Mouse (Mus musculus) bone marrow, adult 2 months (tissue): ENCODE data around the gene Nckap1l. TPM values are rescaled to one million over a fixed set of nuclear protein-coding genes. Genes with fewer than 3 reads are reported as not detected.

Experiments
- H3K27ac ChIP-seq: fragments of 200-500 bp; 2 replicates; pipeline ENCODE4 v1.5.1; 2012; ENCODE audit warnings: low read depth, mild to moderate bottlenecking, control low read depth, inconsistent platforms, low read length; ENCODE audit not compliant: control insufficient read depth, poor library complexity, insufficient read depth
- H3K4me1 ChIP-seq: fragments of 200-500 bp; 2 replicates; pipeline ENCODE4 v1.6.1; 2011; ENCODE audit warnings: low read length; ENCODE audit not compliant: control insufficient read depth, insufficient read depth
- H3K4me3 ChIP-seq: fragments of 200-500 bp; replicated peaks from 2 replicates; pipeline ENCODE3; 2011; ENCODE audit warnings: mild to moderate bottlenecking, low read depth, low read length, control low read depth; ENCODE audit not compliant: control insufficient read depth
- CTCF ChIP-seq: fragments of 200-500 bp; IDR thresholded peaks from 2 replicates; pipeline ENCODE4 v1.5.1; 2011; ENCODE audit warnings: low read length, control low read depth; ENCODE audit not compliant: control insufficient read depth, insufficient read depth
- POLR2A ChIP-seq: fragments of 200-500 bp; IDR thresholded peaks from 2 replicates; pipeline ENCODE4 v1.6.1; 2011; ENCODE audit warnings: low read depth, mild to moderate bottlenecking, control low read depth, low read length, borderline replicate concordance; ENCODE audit not compliant: control insufficient read depth
- WGBS: fragments of 180-500 bp; shearing (Covaris S2); methylation state at CpG from one replicate; pipeline ENCODE4 v1.1.7; 2018; 5-methylcytosine and 5-hydroxymethylcytosine counted together
- polyA plus RNA-seq: library from polyadenylated mRNA; stranded (reverse); fragments of >200 nt; gene quantifications from 2 replicates; pipeline ENCODE4 v1.2.4, GENCODE M21; 2011; ENCODE audit warnings: low replicate concordance; ENCODE audit not compliant: missing spikeins, insufficient read depth, insufficient read length

Nckap1l gene
- polyA plus RNA-seq, 1 experiment, result 65.9 TPM

DNA sequence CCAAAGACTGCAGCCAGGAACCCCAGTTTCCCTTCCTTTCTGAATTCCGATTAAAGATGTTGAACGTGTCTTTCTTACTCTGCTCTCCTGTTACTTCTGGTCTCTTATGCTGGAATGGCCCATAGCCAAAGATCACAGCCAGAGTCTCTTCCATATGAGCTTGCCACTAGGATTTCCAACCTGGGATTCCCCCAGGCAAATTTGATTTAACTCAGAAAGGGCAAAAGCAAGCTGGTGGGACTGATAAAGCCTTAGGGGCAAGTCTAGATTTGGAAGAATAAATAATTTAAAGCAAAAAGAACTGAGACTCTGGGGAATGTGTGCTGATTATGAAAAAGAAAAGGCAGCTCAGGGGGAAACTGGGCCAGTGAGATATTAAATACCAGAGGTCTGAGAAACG lies 31.5 kb downstream of the Nckap1l start:
- WGBS, result 82% methylated on average over 3 of the region's 3 CpGs
- no peak overlapping the region for H3K4me3 ChIP-seq
- TF ChIP-seq CTCF (no peak), POLR2A (no peak)
- H3K27ac ChIP-seq, result no peak overlapping the region
- no peaks in the 10 kb centered on the region for H3K4me1 ChIP-seq

- Histone ChIP-seq H3K4me3 (no peak overlapping the region), H3K27ac (no peak overlapping the region), H3K4me1 (no peaks in the 10 kb centered on the region)
- 37% methylated on average over 1 of the region's 1 CpGs for WGBS
- TF ChIP-seq CTCF, result no peak
- TF ChIP-seq POLR2A, result no peak
Measured at GRCm38 (mm10) chr15:103486658-103487057, 33.1 kb downstream of the Nckap1l start.

GRCm38 (mm10) chr15:103488336-103488735 lies 34.7 kb downstream of the Nckap1l start:
- no peak overlapping the region for H3K27ac ChIP-seq
- no peak for TF ChIP-seq POLR2A
- no peak for TF ChIP-seq CTCF
- WGBS, result 84% methylated on average over 4 of the region's 4 CpGs

GRCm38 (mm10) chr15:103496204-103497140 lies 42.9 kb downstream of the Nckap1l start:
- WGBS, result 89% methylated on average over 10 of the region's 10 CpGs
- no peak for TF ChIP-seq CTCF
- no peak for TF ChIP-seq POLR2A
- no peaks in the 10 kb centered on the region; the same call in 1 of the 2 replicates for H3K4me1 ChIP-seq
- H3K27ac ChIP-seq, result no peak overlapping the region
- no peak overlapping the region for H3K4me3 ChIP-seq

More at GRCm38 (mm10) chr15:103488336-103488735, 34.7 kb downstream of the Nckap1l start:
- Histone ChIP-seq H3K4me1 (no peaks in the 10 kb centered on the region), H3K4me3 (no peak overlapping the region)

DNA sequence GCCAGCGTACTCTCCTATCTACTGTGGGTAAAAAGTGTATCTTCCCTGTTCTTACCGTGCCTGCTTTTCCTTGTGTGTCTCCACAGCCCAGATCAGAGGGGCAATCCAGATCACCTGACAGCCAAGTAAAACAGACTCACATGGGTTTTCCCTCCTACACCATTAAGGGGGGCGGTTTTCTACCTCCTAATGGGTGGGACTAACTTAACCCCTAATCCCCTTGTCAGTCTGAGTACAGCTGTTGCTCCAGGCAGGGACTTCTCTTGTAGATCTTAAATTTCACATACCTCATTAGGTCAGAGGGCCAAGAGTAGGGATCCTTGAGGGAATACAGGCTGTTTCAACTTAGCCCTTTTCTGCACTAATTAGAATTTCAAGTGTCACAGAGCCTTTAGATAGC lies 44.6 kb downstream of the Nckap1l start:
- no peak for TF ChIP-seq POLR2A
- TF ChIP-seq CTCF, result no peak
- Histone ChIP-seq H3K4me3 (no peak overlapping the region), H3K4me1 (no peaks in the 10 kb centered on the region; the same call in 1 of the 2 replicates), H3K27ac (no peak overlapping the region)
- WGBS, result 76% methylated on average over 3 of the region's 3 CpGs

GRCm38 (mm10) chr15:103500723-103501122 lies 47.1 kb downstream of the Nckap1l start:
- TF ChIP-seq POLR2A (no peak), CTCF (no peak)
- Histone ChIP-seq H3K4me3 (no peak overlapping the region), H3K27ac (no peak overlapping the region), H3K4me1 (no peaks in the 10 kb centered on the region; the same call in 1 of the 2 replicates)
- WGBS, result 77% methylated on average over 1 of the region's 1 CpGs

DNA sequence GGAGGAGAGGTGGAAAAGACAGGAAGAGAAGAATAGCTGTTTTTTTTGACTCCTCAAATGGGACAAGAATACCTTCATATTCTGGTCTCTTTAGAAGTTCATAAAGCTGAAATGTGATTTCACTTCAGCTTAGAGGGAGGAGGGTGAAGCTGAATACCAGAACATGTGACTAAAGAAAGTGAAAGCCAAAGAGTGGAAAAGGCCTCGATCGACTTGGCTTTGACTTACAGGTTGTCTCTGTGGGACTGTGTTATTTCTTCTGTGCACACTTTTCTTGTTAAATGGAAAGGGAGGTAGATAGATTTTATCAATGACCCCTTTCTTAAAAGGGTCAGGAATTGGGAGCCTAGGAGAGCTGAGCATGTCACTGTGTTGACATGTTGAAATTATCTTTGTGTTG lies 47.6 kb downstream of the Nckap1l start:
- TF ChIP-seq POLR2A (no peak), CTCF (no peak)
- H3K27ac ChIP-seq, result no peak overlapping the region
- WGBS, result 5% methylated on average over 2 of the region's 2 CpGs

GRCm38 (mm10) chr15:103502435-103503250 lies 49.0 kb downstream of the Nckap1l start, which contains the start of gene Pde1b:
Gene Pde1b (plus strand): TSS chr15:103503034.
- H3K4me1 ChIP-seq, result no peaks in the 10 kb centered on the region; the same call in 1 of the 2 replicates
- no peak for TF ChIP-seq POLR2A
- no peak for TF ChIP-seq CTCF
- no peak within 1 kb of the TSS for H3K27ac ChIP-seq
- H3K4me3 ChIP-seq, result peak within 1 kb of the TSS; percentile 9
- WGBS, result 2% methylated on average over 55 of the region's 63 CpGs

More for the DNA sequence above, 47.6 kb downstream of the Nckap1l start:
- Histone ChIP-seq H3K4me1 (no peaks in the 10 kb centered on the region; the same call in 1 of the 2 replicates), H3K4me3 (no peak overlapping the region)
